Mouse (Mus musculus) stomach, postnatal 0 days (tissue): ENCODE results near the gene Srgap1.

Experiments
- CTCF ChIP-seq: IDR thresholded peaks from 2 replicates; pipeline ENCODE4 v1.5.1; 2016; ENCODE audit warnings: antibody characterized with exemption, low read depth, mild to moderate bottlenecking, moderate library complexity
- EP300 ChIP-seq: optimal IDR thresholded peaks from 2 replicates; pipeline ENCODE3; 2016; ENCODE audit warnings: antibody characterized with exemption

- no peak for TF ChIP-seq CTCF
- TF ChIP-seq EP300, result no peak
Observed at GRCm38 (mm10) chr10:121859803-121860571, 187.1 kb downstream of the Srgap1 start.
